Mouse (Mus musculus) neural tube, embryonic 12.5 days (tissue): Measurements from ENCODE around the gene Nr0b2. TPM values are rescaled to one million over a fixed set of nuclear protein-coding genes. Genes with fewer than 3 reads are reported as not detected.

Experiments used
- ATAC-seq: fragments of 200-750 bp; cut with Nextera tagmentation; 2 replicates; pipeline ENCODE4 v1.8.0; 2017; ENCODE audit warnings: low read depth, mild to moderate bottlenecking, moderate TSS enrichment, moderate library complexity; ENCODE audit not compliant: low FRiP score
- H3K27ac ChIP-seq: fragments of 300-500 bp; sonication (generic); 2 replicates; pipeline ENCODE4 v1.5.1; 2016
- H3K27me3 ChIP-seq: fragments of 300-500 bp; sonication (generic); replicated peaks from 2 replicates; pipeline ENCODE4 v1.6.1; 2016; ENCODE audit warnings: mild to moderate bottlenecking
- H3K36me3 ChIP-seq: fragments of 300-500 bp; sonication (generic); 2 replicates; pipeline ENCODE4 v1.6.1; 2016; ENCODE audit warnings: mild to moderate bottlenecking
- H3K4me1 ChIP-seq: fragments of 300-500 bp; sonication (generic); 2 replicates; pipeline ENCODE4 v1.6.1; 2016
- H3K4me2 ChIP-seq: fragments of 300-500 bp; sonication (generic); replicated peaks from 2 replicates; pipeline ENCODE4 v1.6.1; 2016; ENCODE audit warnings: mild to moderate bottlenecking
- H3K4me3 ChIP-seq: fragments of 300-500 bp; sonication (generic); 2 replicates; pipeline ENCODE4 v1.5.1; 2016
- H3K9ac ChIP-seq: fragments of 300-500 bp; sonication (generic); 2 replicates; pipeline ENCODE4 v1.6.1; 2016; ENCODE audit warnings: mild to moderate bottlenecking
- H3K9me3 ChIP-seq: fragments of 300-500 bp; sonication (generic); 2 replicates; pipeline ENCODE4 v1.6.1; 2016; ENCODE audit warnings: mild to moderate bottlenecking
- WGBS: fragments of 180-500 bp; shearing (Covaris S2); methylation state at CpG from one replicate; pipeline ENCODE4 v1.1.7; 2016; 5-methylcytosine and 5-hydroxymethylcytosine counted together
- polyA plus RNA-seq: library from polyadenylated mRNA; unstranded; fragments of >200 nt; fragmentation: Nextera tagmentation; extraction: Ambion mirVana; gene quantifications from 2 replicates; pipeline ENCODE4 v1.2.1, GENCODE M21; 2016

Gene Nr0b2
- polyA plus RNA-seq, 1 experiment from 2014 or later: not detected

DNA sequence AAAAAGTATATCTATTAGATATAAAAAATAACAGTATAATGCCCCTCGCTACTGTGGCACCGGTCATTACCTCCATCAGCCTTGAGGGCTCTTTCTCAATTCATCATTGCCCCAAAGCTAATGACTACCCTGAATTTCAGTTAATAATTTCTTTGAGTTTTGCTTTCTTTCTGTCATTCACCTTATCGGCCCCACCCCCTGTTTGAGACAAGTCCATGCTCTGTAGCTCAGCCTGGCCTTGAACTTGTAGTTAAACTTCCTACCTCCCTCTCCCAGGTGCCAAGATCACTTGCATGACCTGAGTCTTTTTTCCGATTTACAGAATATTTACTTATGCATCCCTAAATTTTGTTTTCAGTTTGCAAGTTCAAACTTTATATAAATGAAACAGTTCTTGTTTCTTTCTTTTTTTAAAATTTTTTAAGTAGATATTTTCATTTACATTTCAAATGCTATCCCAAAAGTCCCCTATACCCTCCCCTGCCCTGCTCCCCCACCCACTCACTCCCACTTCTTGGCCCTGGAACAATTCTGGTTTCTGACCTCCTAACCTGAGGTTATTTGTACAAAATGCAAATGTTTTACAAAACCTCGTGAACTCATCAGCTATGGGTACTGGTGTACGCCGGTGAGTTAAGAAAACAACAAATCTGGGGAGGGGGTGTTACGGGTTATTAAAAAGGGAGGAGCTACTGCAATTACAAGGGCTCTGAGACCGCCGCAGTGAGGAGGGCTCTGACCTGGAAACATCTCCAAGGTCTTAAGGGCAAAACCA is 16.3 kb downstream of the Nr0b2 start:
- H3K27ac ChIP-seq: no peak overlapping the region
- no peaks in the 10 kb centered on the region for H3K9me3 ChIP-seq
- no peak overlapping the region for H3K9ac ChIP-seq
- H3K36me3 ChIP-seq: no peaks in the 10 kb centered on the region
- no peak overlapping the region for H3K4me2 ChIP-seq
- H3K4me1 ChIP-seq: 0 out of 2 replicates have a peak, but pooled peaks cover 5% of the 10 kb centered on the region
- ATAC-seq: no peak
- no peaks in the 10 kb centered on the region for H3K27me3 ChIP-seq
- 78% methylated on average over 10 of the region's 10 CpGs for WGBS
- no peak overlapping the region for H3K4me3 ChIP-seq

DNA sequence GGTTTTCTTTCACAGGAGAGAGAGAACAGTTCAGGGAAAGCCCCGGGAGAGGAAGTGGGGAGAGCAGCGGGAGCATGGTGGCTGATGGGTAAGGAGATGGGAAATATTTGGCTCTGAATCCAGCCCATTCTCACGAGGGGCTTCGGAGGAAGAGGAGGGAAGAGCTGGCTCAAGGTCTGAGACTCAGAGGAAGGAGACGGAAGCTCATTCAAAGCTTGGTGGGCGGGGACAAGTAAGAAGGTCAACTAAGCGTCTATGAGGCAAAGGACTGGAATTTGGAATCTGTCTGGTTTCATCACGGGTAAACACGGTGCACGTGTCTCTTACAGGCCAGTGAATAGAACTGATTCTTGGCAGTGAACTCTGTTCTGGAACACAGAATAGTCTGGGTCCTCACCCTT is 16.9 kb downstream of the Nr0b2 start:
- no peak for ATAC-seq
- H3K4me1 ChIP-seq: peaks cover 7% of the 10 kb centered on the region; the same call in 1 of the 2 replicates
- no peak overlapping the region for H3K9ac ChIP-seq
- no peak overlapping the region for H3K4me3 ChIP-seq
- no peak overlapping the region for H3K4me2 ChIP-seq
- no peaks in the 10 kb centered on the region for H3K27me3 ChIP-seq
- WGBS: 56% methylated on average over 10 of the region's 10 CpGs
- no peak overlapping the region for H3K27ac ChIP-seq
- H3K36me3 ChIP-seq: no peaks in the 10 kb centered on the region
- no peaks in the 10 kb centered on the region for H3K9me3 ChIP-seq

DNA sequence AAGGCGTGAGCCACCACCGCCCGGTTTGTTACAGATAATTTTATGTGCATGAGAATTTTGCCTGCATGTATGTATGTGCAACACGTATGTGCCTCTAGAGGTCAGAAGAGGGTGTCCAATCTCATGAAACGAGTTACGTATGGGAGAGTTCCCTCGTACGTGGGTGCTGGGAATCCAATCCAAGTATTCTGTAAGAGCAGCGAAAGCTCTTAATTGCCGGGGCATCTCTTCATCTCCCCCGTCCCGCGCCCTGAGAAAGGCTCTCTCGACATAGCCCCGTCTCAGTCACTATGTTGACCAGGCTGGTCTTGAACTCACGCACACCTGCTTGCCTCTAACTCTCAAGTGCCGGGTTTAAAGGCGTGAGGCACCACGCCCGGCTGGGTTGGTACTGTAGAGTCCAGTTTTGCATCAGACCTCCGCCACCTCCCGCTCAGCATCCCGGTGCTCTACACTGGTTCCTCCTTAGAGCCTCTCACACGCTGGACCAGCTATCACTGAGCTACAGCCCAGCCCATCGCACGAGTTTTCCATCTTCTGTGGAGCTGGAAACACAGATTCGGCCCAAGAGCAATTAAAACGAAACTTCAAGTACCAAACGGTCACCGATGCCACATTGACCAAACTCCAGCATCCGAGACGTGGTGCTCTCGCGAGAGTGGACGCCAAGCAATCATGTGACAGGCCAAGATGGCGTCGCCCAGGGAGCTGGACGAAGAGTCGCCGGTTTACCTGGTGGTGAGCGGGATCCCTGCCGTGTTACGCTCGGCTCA is 21.1 kb downstream of the Nr0b2 start, which contains the start of gene Gpatch3:
Gene Gpatch3, plus strand, starts transcription at position 676 of the 773 bp plus-strand sequence.
- no peaks in the 10 kb centered on the region for H3K9me3 ChIP-seq
- ATAC-seq: peak; percentile 95

DNA sequence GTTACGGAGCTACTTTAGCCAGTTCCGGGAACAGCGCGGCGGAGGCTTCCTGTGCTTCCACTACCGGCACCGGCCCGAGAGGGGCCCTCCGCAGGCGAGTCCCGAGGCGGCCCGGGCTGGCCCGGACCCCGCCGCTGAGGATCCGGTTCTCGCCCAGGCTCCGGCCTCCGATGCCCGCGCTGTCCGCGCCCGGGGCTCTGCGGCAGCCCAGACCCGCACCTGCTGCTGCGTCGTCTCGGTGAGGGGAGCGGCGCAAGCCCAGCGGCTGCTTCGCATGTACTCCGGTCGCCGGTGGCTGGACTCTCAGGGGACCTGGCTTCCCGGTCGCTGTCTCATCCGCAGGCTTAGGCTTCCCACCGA is 21.6 kb downstream of the Nr0b2 start:
- H3K36me3 ChIP-seq: peaks cover 21% of the 10 kb centered on the region
- ATAC-seq: peak; percentile 29
- H3K27me3 ChIP-seq: no peaks in the 10 kb centered on the region
- no peaks in the 10 kb centered on the region for H3K9me3 ChIP-seq
- under 1% methylated on average over 41 of the region's 41 CpGs for WGBS
- peak overlapping the region; percentile 92 for H3K4me2 ChIP-seq
- peaks cover 15% of the 10 kb centered on the region for H3K4me1 ChIP-seq
- H3K27ac ChIP-seq: no peak overlapping the region
- H3K9ac ChIP-seq: peak overlapping the region; percentile 86
- peak overlapping the region; percentile 99 for H3K4me3 ChIP-seq

More for the DNA sequence above, 21.1 kb downstream of the Nr0b2 start, which contains the start of gene Gpatch3:
- peaks cover 15% of the 10 kb centered on the region for H3K4me1 ChIP-seq
- peak within 1 kb of the TSS; percentile 86 for H3K9ac ChIP-seq
- H3K36me3 ChIP-seq: peaks cover 16% of the 10 kb centered on the region
- H3K27ac ChIP-seq: 0 out of 2 replicates have a peak within 1 kb of the TSS, but pooled peaks have one; percentile 3
- H3K4me2 ChIP-seq: peak within 1 kb of the TSS; percentile 92
- WGBS: 8% methylated on average over 44 of the region's 44 CpGs
- H3K27me3 ChIP-seq: no peaks in the 10 kb centered on the region
- peak within 1 kb of the TSS; percentile 99 for H3K4me3 ChIP-seq

DNA sequence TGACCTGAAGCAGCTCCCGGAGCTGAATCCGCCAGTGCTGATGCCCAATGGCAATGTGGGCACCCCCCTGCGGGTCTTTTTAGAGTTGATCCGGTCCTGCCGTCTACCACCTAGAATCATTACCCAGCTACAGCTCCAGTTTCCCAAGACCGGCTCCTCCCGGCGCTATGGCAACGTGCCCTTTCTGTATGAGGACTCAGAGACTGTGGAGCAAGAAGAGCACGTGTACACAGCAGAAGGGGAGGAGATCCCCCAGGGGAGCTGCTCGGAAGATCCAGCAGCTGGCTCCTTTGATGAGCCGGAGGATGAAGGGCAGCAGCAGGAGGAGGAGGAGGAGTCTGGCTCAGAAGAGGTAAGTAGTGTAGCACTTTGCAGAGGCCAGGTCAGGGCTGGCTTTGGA is 24.8 kb downstream of the Nr0b2 start:
- Histone ChIP-seq H3K27ac (no peak overlapping the region), H3K4me2 (no peak overlapping the region), H3K9ac (no peak overlapping the region), H3K9me3 (no peaks in the 10 kb centered on the region), H3K4me1 (peaks cover 15% of the 10 kb centered on the region), H3K36me3 (peaks cover 40% of the 10 kb centered on the region), H3K4me3 (no peak overlapping the region), H3K27me3 (no peaks in the 10 kb centered on the region)
- no peak for ATAC-seq
- 67% methylated on average over 12 of the region's 12 CpGs for WGBS

DNA sequence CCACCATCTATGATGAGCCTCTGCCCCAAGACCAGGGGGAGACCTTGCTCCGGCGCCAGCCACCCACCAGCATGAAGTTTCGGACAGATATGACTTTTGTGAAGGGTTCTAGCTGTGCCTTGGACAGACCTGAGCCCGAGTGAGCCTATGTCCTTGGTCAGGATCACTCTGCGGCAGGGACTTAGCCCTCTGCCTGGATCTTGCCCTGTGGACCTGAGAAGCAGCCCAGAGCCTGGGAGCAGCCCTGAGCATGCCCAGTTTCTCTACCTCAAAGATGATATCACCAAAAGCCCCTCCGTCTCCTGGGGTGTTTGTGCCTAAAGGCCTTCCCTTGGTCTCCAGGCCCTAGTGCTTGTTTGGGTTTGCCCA is 30.5 kb downstream of the Nr0b2 start:
- Histone ChIP-seq H3K4me2 (peak overlapping the region; percentile 100), H3K27ac (no peak overlapping the region; the same call in 1 of the 2 replicates), H3K9ac (peak overlapping the region; percentile 74), H3K36me3 (peaks cover 58% of the 10 kb centered on the region), H3K9me3 (no peaks in the 10 kb centered on the region), H3K4me1 (peaks cover 14% of the 10 kb centered on the region), H3K27me3 (no peaks in the 10 kb centered on the region), H3K4me3 (peak overlapping the region; percentile 98)
- 70% methylated on average over 6 of the region's 6 CpGs for WGBS
- ATAC-seq: peak; percentile 9; the same call in 1 of the 2 replicates

DNA sequence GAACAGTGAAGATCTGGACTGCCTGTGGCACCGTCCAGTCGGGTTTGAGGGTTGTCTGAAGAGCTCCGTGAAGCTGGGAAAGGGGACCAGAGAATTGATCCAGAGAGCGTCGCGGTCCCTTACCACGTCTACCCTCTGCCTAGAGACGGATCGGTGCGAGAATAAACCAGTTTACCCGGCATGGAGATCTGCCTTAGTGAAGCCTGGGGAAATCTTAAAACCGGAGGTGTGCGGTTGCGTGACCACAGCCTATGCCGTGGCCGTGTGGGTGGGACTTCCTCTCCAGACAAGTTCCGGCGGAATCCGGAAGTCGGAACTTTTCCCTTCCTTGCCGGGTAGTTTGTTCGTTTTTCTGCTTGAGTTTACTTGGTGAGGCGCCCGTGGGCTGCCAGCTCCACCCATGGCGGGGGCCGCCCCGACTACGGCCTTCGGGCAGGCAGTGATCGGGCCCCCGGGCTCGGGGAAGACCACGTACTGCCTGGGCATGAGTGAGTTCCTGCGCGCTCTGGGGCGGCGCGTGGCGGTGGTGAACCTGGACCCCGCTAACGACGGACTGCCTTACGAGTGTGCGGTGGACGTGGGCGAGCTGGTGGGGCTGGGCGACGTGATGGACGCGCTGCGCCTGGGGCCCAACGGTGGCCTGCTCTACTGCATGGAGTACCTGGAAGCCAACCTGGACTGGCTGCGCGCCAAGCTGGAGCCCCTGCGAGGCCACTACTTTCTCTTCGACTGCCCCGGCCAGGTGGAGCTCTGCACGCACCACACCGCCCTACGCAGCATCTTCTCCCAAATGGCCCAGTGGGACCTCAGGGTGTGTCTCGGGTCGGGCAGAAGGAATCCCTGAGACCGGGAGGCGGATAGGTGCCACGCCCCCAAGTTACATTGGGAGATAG is 31.1 kb downstream of the Nr0b2 start, which contains the start of gene Gpn2:
Gene Gpn2, plus strand, starts transcription at position 304 of the 893 bp plus-strand sequence.
- Histone ChIP-seq H3K9me3 (no peaks in the 10 kb centered on the region), H3K9ac (peak within 1 kb of the TSS; percentile 74), H3K27me3 (no peaks in the 10 kb centered on the region), H3K4me3 (peak within 1 kb of the TSS; percentile 98), H3K4me1 (peaks cover 14% of the 10 kb centered on the region), H3K27ac (peak within 1 kb of the TSS; percentile 46; the same call in 1 of the 2 replicates), H3K4me2 (peak within 1 kb of the TSS; percentile 100), H3K36me3 (peaks cover 58% of the 10 kb centered on the region)
- WGBS: 2% methylated on average over 65 of the region's 65 CpGs
- peak; percentile 79 for ATAC-seq

DNA sequence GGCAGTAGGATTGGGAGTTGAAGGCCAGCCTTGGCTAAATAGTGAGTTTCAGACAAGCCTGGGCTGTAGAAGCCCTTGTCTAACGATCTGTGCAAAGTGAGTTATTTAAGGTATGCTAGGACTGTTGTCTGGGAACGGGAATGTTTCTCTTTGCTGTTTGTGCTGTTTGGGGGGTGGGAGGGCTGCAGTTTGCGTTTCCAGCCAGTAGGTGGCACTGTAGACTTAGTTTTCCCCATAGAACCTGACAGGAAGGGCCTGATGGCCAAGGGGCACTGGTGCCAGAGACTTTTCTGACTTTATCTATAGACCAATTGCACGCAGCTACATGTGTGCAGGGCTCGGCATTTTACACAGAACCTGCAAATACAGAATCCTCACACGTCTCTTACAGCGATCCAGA is 39.4 kb downstream of the Nr0b2 start:
- H3K4me2 ChIP-seq: no peak overlapping the region
- H3K9me3 ChIP-seq: no peaks in the 10 kb centered on the region
- H3K27ac ChIP-seq: no peak overlapping the region
- no peak overlapping the region for H3K9ac ChIP-seq
- no peak for ATAC-seq
- peaks cover 43% of the 10 kb centered on the region for H3K36me3 ChIP-seq
- H3K4me1 ChIP-seq: no peaks in the 10 kb centered on the region
- no peaks in the 10 kb centered on the region for H3K27me3 ChIP-seq
- no peak overlapping the region for H3K4me3 ChIP-seq
- WGBS: 34% methylated on average over 7 of the region's 7 CpGs

DNA sequence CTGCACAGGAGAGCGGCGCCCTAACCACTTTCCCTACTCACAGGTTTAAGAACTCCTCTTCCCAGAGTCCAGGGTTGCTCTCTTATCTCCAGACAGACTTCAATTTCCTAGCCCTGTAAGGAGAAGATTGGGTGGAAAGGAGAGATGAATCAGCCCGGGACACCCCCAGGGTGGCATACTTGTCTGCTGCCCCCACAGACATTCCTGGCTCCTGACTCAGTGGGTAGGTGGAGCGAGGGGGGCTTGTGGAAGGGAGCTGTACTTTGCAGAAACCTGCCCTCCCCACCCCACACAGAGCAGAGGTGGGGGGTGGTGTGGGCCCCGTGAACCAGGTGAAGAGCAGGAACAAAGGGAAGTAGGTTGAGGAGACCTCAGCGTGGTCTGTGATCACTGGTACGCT is 42.4 kb downstream of the Nr0b2 start:
- Histone ChIP-seq H3K27me3 (peaks cover 28% of the 10 kb centered on the region), H3K36me3 (peaks cover 14% of the 10 kb centered on the region), H3K27ac (no peak overlapping the region), H3K4me3 (no peak overlapping the region), H3K9me3 (no peaks in the 10 kb centered on the region), H3K9ac (no peak overlapping the region), H3K4me2 (no peak overlapping the region), H3K4me1 (peaks cover 12% of the 10 kb centered on the region)
- WGBS: 77% methylated on average over 7 of the region's 7 CpGs
- ATAC-seq: no peak

DNA sequence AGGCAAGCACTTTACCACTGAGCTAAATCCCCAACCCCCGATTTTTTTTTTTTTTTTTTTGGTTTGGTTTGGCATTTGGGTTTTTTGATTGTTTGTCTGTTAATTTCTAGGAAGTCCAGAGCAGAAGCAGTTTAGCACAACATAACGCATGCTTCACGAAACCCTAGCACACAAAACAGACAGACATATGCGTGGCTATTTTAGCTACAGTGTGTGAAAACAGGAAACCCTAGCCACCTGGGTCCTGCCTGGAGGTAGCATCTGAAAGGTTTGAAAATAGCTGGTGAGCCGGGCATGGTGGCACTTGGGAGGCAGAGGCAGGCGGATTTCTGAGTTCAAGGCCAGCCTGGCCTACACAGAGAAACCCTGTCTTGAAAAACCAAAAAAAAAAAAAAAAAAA is 42.9 kb downstream of the Nr0b2 start:
- no peak for ATAC-seq
- Histone ChIP-seq H3K36me3 (peaks cover 8% of the 10 kb centered on the region), H3K4me3 (no peak overlapping the region), H3K9me3 (no peaks in the 10 kb centered on the region), H3K27me3 (peaks cover 33% of the 10 kb centered on the region), H3K4me1 (peaks cover 12% of the 10 kb centered on the region), H3K9ac (no peak overlapping the region), H3K4me2 (no peak overlapping the region), H3K27ac (no peak overlapping the region)
- WGBS: 85% methylated on average over 6 of the region's 6 CpGs

DNA sequence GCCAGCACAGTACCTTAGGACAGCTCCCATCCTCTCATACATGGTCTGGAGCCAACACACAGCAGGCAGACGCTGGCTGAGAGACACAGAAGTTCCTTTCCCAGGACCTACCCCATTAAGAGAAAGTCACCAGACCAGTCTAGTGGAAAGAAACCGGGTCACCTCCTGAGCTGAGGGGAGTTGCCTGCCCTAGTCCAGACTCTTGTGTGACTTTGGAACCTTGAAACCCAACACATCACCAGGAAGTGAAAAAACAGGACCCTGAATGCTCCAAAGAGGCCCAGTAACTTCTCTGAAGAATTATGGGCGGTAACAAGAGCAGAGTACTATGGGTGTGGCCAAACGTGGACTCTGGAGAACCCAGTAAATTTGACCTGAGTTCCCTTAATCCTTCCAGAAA is 45.4 kb downstream of the Nr0b2 start:
- Histone ChIP-seq H3K36me3 (peaks cover under 1% of the 10 kb centered on the region; the same call in 1 of the 2 replicates), H3K4me2 (no peak overlapping the region)

More for the DNA sequence above, 45.4 kb downstream of the Nr0b2 start:
- peaks cover 58% of the 10 kb centered on the region for H3K27me3 ChIP-seq
- no peak for ATAC-seq
- H3K9ac ChIP-seq: no peak overlapping the region
- H3K4me1 ChIP-seq: peaks cover 16% of the 10 kb centered on the region
- 46% methylated on average over 4 of the region's 4 CpGs for whole genome bisulfite sequencing
- H3K4me3 ChIP-seq: no peak overlapping the region
- no peaks in the 10 kb centered on the region for H3K9me3 ChIP-seq
- H3K27ac ChIP-seq: no peak overlapping the region
